Comparison of ENCODE assay signal across 16 mouse cellular contexts in genomic region chr16:69796299-69796698, GRCm38 (mm10).
DNase-seq lines count a peak whose midpoint lies in the region; ATAC-seq lines count a peak whose summit lies in the region.
"Had no signal": no experiment of that assay in that cellular context is flagged by ENCODE, and none has a peak within 500 bp of the region (broad histone marks: within the 10 kb centered on the region; RNA-seq: fewer than 3 reads in every experiment).

No protein-coding gene starts in this region.

- ATAC-seq in embryonic facial prominence, embryonic 11.5 days (replicated peaks; ENCODE audit: insufficient number of reproducible peaks, low FRiP score, low TSS enrichment, low read depth), result no peak
- ATAC-seq in liver, embryonic 16.5 days (ENCODE audit: low read depth), result 0 out of 2 replicates have a peak, but pooled peaks have one; percentile 39
- ATAC-seq in embryonic facial prominence, embryonic 14.5 days (ENCODE audit: low read depth), result no peak
- ATAC-seq: forebrain, postnatal 0 days; Patski had no signal

- H3K27me3 ChIP-seq in embryonic facial prominence, embryonic 11.5 days (ENCODE audit: control insufficient read depth, insufficient read depth, low read length), result no peaks in the 10 kb centered on the region
- H3K27me3 ChIP-seq in embryonic facial prominence, embryonic 10.5 days (replicated peaks; ENCODE audit: low read depth, poor library complexity, severe bottlenecking), result no peaks in the 10 kb centered on the region
- no peaks in the 10 kb centered on the region for H3K27me3 ChIP-seq in liver, embryonic 16.5 days (ENCODE audit: control insufficient read depth, insufficient read depth, low read depth, low read length)
- H3K27me3 ChIP-seq in embryonic facial prominence, embryonic 14.5 days (replicated peaks; ENCODE audit: control insufficient read depth, insufficient read depth, low read length), result no peaks in the 10 kb centered on the region
- H3K27me3 ChIP-seq: neural tube, embryonic 15.5 days; Patski had no signal

- H3K4me1 ChIP-seq in embryonic facial prominence, embryonic 11.5 days (ENCODE audit: control insufficient read depth, insufficient read depth, low read length), result no peaks in the 10 kb centered on the region
- no peaks in the 10 kb centered on the region for H3K4me1 ChIP-seq in embryonic facial prominence, embryonic 10.5 days
- no peaks in the 10 kb centered on the region for H3K4me1 ChIP-seq in liver, embryonic 16.5 days (ENCODE audit: control insufficient read depth, low read depth, low read length)
- H3K4me1 ChIP-seq in embryonic facial prominence, embryonic 14.5 days (ENCODE audit: control insufficient read depth, insufficient read depth, low read length), result no peaks in the 10 kb centered on the region
- H3K4me1 ChIP-seq: neural tube, embryonic 15.5 days had no signal

- no peak overlapping the region for H3K4me2 ChIP-seq in embryonic facial prominence, embryonic 11.5 days (ENCODE audit: low read depth, low read length)
- no peak overlapping the region for H3K4me2 ChIP-seq in liver, embryonic 16.5 days (ENCODE audit: low read depth, low read length)
- H3K4me2 ChIP-seq in embryonic facial prominence, embryonic 14.5 days (ENCODE audit: low read depth, low read length), result no peak overlapping the region
- H3K4me2 ChIP-seq: neural tube, embryonic 15.5 days had no signal

- peak; percentile 9 for DNase-seq in embryonic facial prominence, embryonic 11.5 days (ENCODE audit: low spot score)
- no peak for DNase-seq in embryonic facial prominence, embryonic 10.5 days (ENCODE audit: low spot score)
- DNase-seq in liver, result no peak
- DNase-seq in embryonic facial prominence, embryonic 14.5 days (ENCODE audit: low spot score), result peak; percentile 23
- peak; percentile 30 for DNase-seq in mesoderm, embryonic 11.5 days (ENCODE audit: low read depth, low spot score)
- DNase-seq in frontal cortex, postnatal 36 days (ENCODE audit: low spot score in 2 of 2), result no peak
- no peak for DNase-seq in gastrocnemius, adult 8-10 months (ENCODE audit: low spot score in 2 of 2)
- DNase-seq: cerebellum, adult 18-20 months; forebrain, postnatal 0 days; gastrocnemius, postnatal 14 days; heart, postnatal 14 days had no signal

- no peak overlapping the region for H3K4me3 ChIP-seq in embryonic facial prominence, embryonic 11.5 days (ENCODE audit: low read depth, low read length)
- no peak overlapping the region for H3K4me3 ChIP-seq in embryonic facial prominence, embryonic 10.5 days
- H3K4me3 ChIP-seq in liver, embryonic 16.5 days (ENCODE audit: low read depth, low read length), result no peak overlapping the region
- no peak overlapping the region for H3K4me3 ChIP-seq in embryonic facial prominence, embryonic 14.5 days (ENCODE audit: low read depth, low read length)
- H3K4me3 ChIP-seq: layer of hippocampus, adult 2 months; left cerebral cortex, adult 2 months; neural tube, embryonic 15.5 days had no signal

- H3K27ac ChIP-seq in embryonic facial prominence, embryonic 11.5 days (replicated peaks; ENCODE audit: low read depth, low read length), result no peak overlapping the region
- H3K27ac ChIP-seq in embryonic facial prominence, embryonic 10.5 days (replicated peaks), result no peak overlapping the region
- no peak overlapping the region for H3K27ac ChIP-seq in liver, embryonic 16.5 days (ENCODE audit: low read length)
- no peak overlapping the region for H3K27ac ChIP-seq in embryonic facial prominence, embryonic 14.5 days (replicated peaks; ENCODE audit: low read depth, low read length)
- H3K27ac ChIP-seq: layer of hippocampus, adult 2 months; left cerebral cortex, adult 2 months; neural tube, embryonic 15.5 days had no signal

- no peak overlapping the region for H3K9ac ChIP-seq in embryonic facial prominence, embryonic 11.5 days (replicated peaks; ENCODE audit: low read length)
- no peak overlapping the region for H3K9ac ChIP-seq in liver, embryonic 16.5 days (ENCODE audit: low read depth, low read length)
- H3K9ac ChIP-seq in embryonic facial prominence, embryonic 14.5 days (ENCODE audit: low read depth, low read length), result no peak overlapping the region
- H3K9ac ChIP-seq: forebrain, postnatal 0 days; neural tube, embryonic 15.5 days had no signal

- H3K9me3 ChIP-seq in embryonic facial prominence, embryonic 11.5 days (replicated peaks; ENCODE audit: control insufficient read depth, low read length), result no peaks in the 10 kb centered on the region
- H3K9me3 ChIP-seq in embryonic facial prominence, embryonic 10.5 days, result no peaks in the 10 kb centered on the region
- H3K9me3 ChIP-seq in liver, embryonic 16.5 days (replicated peaks; ENCODE audit: control insufficient read depth, low read length), result no peaks in the 10 kb centered on the region
- no peaks in the 10 kb centered on the region for H3K9me3 ChIP-seq in embryonic facial prominence, embryonic 14.5 days (ENCODE audit: control insufficient read depth, low read length)
- H3K9me3 ChIP-seq: neural tube, embryonic 15.5 days had no signal

- 53% methylated on average over 5 of the region's 5 CpGs for WGBS in embryonic facial prominence, embryonic 11.5 days
- WGBS in embryonic facial prominence, embryonic 10.5 days, result 65% methylated on average over 5 of the region's 5 CpGs
- WGBS in liver, embryonic 16.5 days (ENCODE audit: insufficient replicate concordance), result 19% methylated on average over 5 of the region's 5 CpGs
- WGBS in embryonic facial prominence, embryonic 14.5 days, result 51% methylated on average over 5 of the region's 5 CpGs

- H3K36me3 ChIP-seq in embryonic facial prominence, embryonic 11.5 days (replicated peaks; ENCODE audit: control insufficient read depth, insufficient read depth, low read depth, low read length), result no peaks in the 10 kb centered on the region
- H3K36me3 ChIP-seq in embryonic facial prominence, embryonic 10.5 days (replicated peaks), result no peaks in the 10 kb centered on the region
- no peaks in the 10 kb centered on the region for H3K36me3 ChIP-seq in liver, embryonic 16.5 days (ENCODE audit: control insufficient read depth, insufficient read depth)
- no peaks in the 10 kb centered on the region for H3K36me3 ChIP-seq in embryonic facial prominence, embryonic 14.5 days (ENCODE audit: control insufficient read depth, insufficient read depth, low read length)
- H3K36me3 ChIP-seq: neural tube, embryonic 15.5 days had no signal

Comparison
In these comparisons a context has a peak if more than half of its experiments do, and no peak if none do; other contexts are left out.
1. DNase-seq: peak in embryonic facial prominence, embryonic 11.5 days (single experiment), embryonic facial prominence, embryonic 14.5 days (single experiment) and mesoderm, embryonic 11.5 days (single experiment); none in embryonic facial prominence, embryonic 10.5 days (single experiment), liver (single experiment), frontal cortex, postnatal 36 days (0 of 2) and gastrocnemius, adult 8-10 months (0 of 2).